24 mouse cellular contexts compared by ENCODE assay signal in genomic region chr16:69943635-69944034, GRCm38 (mm10).
DNase-seq lines count a peak whose midpoint lies in the region; ATAC-seq and TF ChIP-seq lines count a peak whose summit lies in the region.
"Had no signal": no experiment of that assay in that cellular context is flagged by ENCODE, and none has a peak within 500 bp of the region (broad histone marks: within the 10 kb centered on the region; RNA-seq: fewer than 3 reads in every experiment).

No protein-coding gene starts in this region.

- H3K9me3 ChIP-seq in ES-E14 (ENCODE audit: control insufficient read depth, insufficient read depth, low read depth, low read length), result no peaks in the 10 kb centered on the region
- H3K9me3 ChIP-seq in stomach, embryonic 15.5 days, result no peaks in the 10 kb centered on the region
- H3K9me3 ChIP-seq: forebrain, embryonic 10.5 days; forebrain, embryonic 13.5 days; hindbrain, embryonic 12.5 days; hindbrain, embryonic 15.5 days had no signal

- no peak overlapping the region for H3K4me3 ChIP-seq in ES-E14 (ENCODE audit: insufficient read depth in 1 of 2, low read depth in 1 of 2, low read length in 2 of 2, poor library complexity in 1 of 2, severe bottlenecking in 1 of 2)
- H3K4me3 ChIP-seq in stomach, embryonic 15.5 days (replicated peaks), result no peak overlapping the region
- H3K4me3 ChIP-seq: forebrain, embryonic 10.5 days; forebrain, embryonic 13.5 days; heart, adult 2 months; hindbrain, embryonic 12.5 days; hindbrain, embryonic 15.5 days had no signal

- 42% methylated on average over 1 of the region's 1 CpGs for WGBS in stomach, embryonic 15.5 days

- in situ Hi-C loops in ES-E14 (cut with MboI; ENCODE audit: low sequenced_read_pairs in 2 of 2, unreplicated experiment in 2 of 2), result no loop called here

- H3K27me3 ChIP-seq in stomach, embryonic 15.5 days (replicated peaks), result no peaks in the 10 kb centered on the region
- H3K27me3 ChIP-seq: forebrain, embryonic 13.5 days; hindbrain, embryonic 12.5 days; hindbrain, embryonic 15.5 days had no signal

- ATAC-seq in stomach, embryonic 15.5 days (ENCODE audit: insufficient read depth, low FRiP score, low read depth), result peak; percentile 65
- no peak for ATAC-seq in megakaryocyte progenitor cell, adult 5-6 weeks (replicated peaks; ENCODE audit: poor library complexity)
- ATAC-seq: forebrain, embryonic 13.5 days; forebrain, embryonic 16.5 days; intestine, postnatal 0 days had no signal

- H3K4me2 ChIP-seq in stomach, embryonic 15.5 days, result no peak overlapping the region
- H3K4me2 ChIP-seq: forebrain, embryonic 13.5 days; heart, embryonic 11.5 days; hindbrain, embryonic 12.5 days; hindbrain, embryonic 15.5 days had no signal

- H3K27ac ChIP-seq in ES-E14 (ENCODE audit: insufficient read depth, low read depth, low read length, poor library complexity, severe bottlenecking), result no peak overlapping the region
- no peak overlapping the region for H3K27ac ChIP-seq in stomach, embryonic 15.5 days
- H3K27ac ChIP-seq: forebrain, embryonic 10.5 days; forebrain, embryonic 13.5 days; heart, adult 2 months; hindbrain, embryonic 12.5 days; hindbrain, embryonic 15.5 days had no signal

- no peaks in the 10 kb centered on the region for H3K36me3 ChIP-seq in ES-E14 (ENCODE audit: control insufficient read depth, insufficient read depth, low read length, poor library complexity, severe bottlenecking)
- no peaks in the 10 kb centered on the region for H3K36me3 ChIP-seq in stomach, embryonic 15.5 days
- H3K36me3 ChIP-seq: forebrain, embryonic 10.5 days; G1E; hindbrain, embryonic 12.5 days; hindbrain, embryonic 15.5 days had no signal

- DNase-seq in 416B (ENCODE audit: low read depth) (peak; percentile 65), ES-E14 (ENCODE audit: low read depth, low spot score) (no peak), WW6 (ENCODE audit: low read depth, low spot score) (peak; percentile 1), liver (no peak)
- DNase-seq in gastrocnemius, postnatal 10 days, result no peak
- DNase-seq in lung, postnatal 36 days, result no peak
- DNase-seq: adrenal gland, adult 8-10 months; adrenal gland, postnatal 36 days; B cell, adult 2 months; cerebellum, adult 18-20 months; cerebellum, adult 9-10 months; cerebellum, postnatal 14 days; gastrocnemius, postnatal 14 days; heart, adult 2 months had no signal

- H3K4me1 ChIP-seq in ES-E14 (ENCODE audit: control insufficient read depth in 2 of 2, insufficient read depth in 2 of 2, low read length in 2 of 2, poor library complexity in 1 of 2), result no peaks in the 10 kb centered on the region
- H3K4me1 ChIP-seq in stomach, embryonic 15.5 days, result no peaks in the 10 kb centered on the region
- H3K4me1 ChIP-seq: forebrain, embryonic 10.5 days; forebrain, embryonic 13.5 days; hindbrain, embryonic 12.5 days; hindbrain, embryonic 15.5 days had no signal

- H3K9ac ChIP-seq in ES-E14 (ENCODE audit: insufficient read depth, low read depth, low read length, poor library complexity, severe bottlenecking), result no peak overlapping the region
- no peak overlapping the region for H3K9ac ChIP-seq in stomach, embryonic 15.5 days
- H3K9ac ChIP-seq: forebrain, embryonic 13.5 days; hindbrain, embryonic 12.5 days; hindbrain, embryonic 15.5 days had no signal

TF ChIP-seq in ES-E14, 5 proteins besides CTCF, POLR2A, EP300 and RAD21:
- TF ChIP-seq ZC3H11A (IDR thresholded peaks at IDR 0.05; ENCODE audit: borderline replicate concordance, low read depth, low read length), result no peak
- TF ChIP-seq MAFK (IDR thresholded peaks at IDR 0.05; ENCODE audit: insufficient read depth, low read depth, low read length), result peak; percentile 62; the same call in 1 of the 2 replicates

Comparison
In these comparisons a context has a peak if more than half of its experiments do, and no peak if none do; other contexts are left out.
1. DNase-seq: peak in 416B (single experiment) and WW6 (single experiment); none in ES-E14 (single experiment), gastrocnemius, postnatal 10 days (single experiment), liver (single experiment) and lung, postnatal 36 days (single experiment).